In genomic region chr14:60653977-60654376, GRCm38 (mm10) we compare ENCODE assay signal across 13 mouse cellular contexts. TPM values are rescaled to one million over a fixed set of nuclear protein-coding genes. Genes with fewer than 3 reads are reported as not detected.
A peak's percentile ranks its signal among the peaks of the same experiment; 100 is the strongest.
DNase-seq lines count a peak whose midpoint lies in the region; ATAC-seq lines count a peak whose summit lies in the region.
"Had no signal": no experiment of that assay in that cellular context is flagged by ENCODE, and none has a peak within 500 bp of the region (broad histone marks: within the 10 kb centered on the region; RNA-seq: fewer than 3 reads in every experiment).

No protein-coding gene starts in this region.

- no peak overlapping the region for H3K4me2 ChIP-seq in midbrain, embryonic 13.5 days (replicated peaks)
- peak overlapping the region; percentile 52 for H3K4me2 ChIP-seq in liver, embryonic 11.5 days
- H3K4me2 ChIP-seq in stomach, embryonic 15.5 days, result no peak overlapping the region
- H3K4me2 ChIP-seq: embryonic facial prominence, embryonic 12.5 days; forebrain, embryonic 15.5 days had no signal

- H3K27ac ChIP-seq in heart, embryonic 10.5 days, result no peak overlapping the region
- no peak overlapping the region for H3K27ac ChIP-seq in midbrain, embryonic 13.5 days
- H3K27ac ChIP-seq in midbrain, embryonic 10.5 days (replicated peaks), result no peak overlapping the region
- peak overlapping the region; percentile 70 for H3K27ac ChIP-seq in liver, embryonic 11.5 days (ENCODE audit: low read depth, low read length)
- H3K27ac ChIP-seq in stomach, embryonic 15.5 days, result no peak overlapping the region
- H3K27ac ChIP-seq: embryonic facial prominence, embryonic 12.5 days had no signal

- no peaks in the 10 kb centered on the region for H3K9me3 ChIP-seq in heart, embryonic 10.5 days
- no peaks in the 10 kb centered on the region for H3K9me3 ChIP-seq in midbrain, embryonic 13.5 days
- 0 out of 2 replicates have a peak, but pooled peaks cover 4% of the 10 kb centered on the region for H3K9me3 ChIP-seq in midbrain, embryonic 10.5 days (replicated peaks)
- H3K9me3 ChIP-seq in liver, embryonic 11.5 days (ENCODE audit: control insufficient read depth, low read length), result no peaks in the 10 kb centered on the region
- no peaks in the 10 kb centered on the region for H3K9me3 ChIP-seq in stomach, embryonic 15.5 days
- H3K9me3 ChIP-seq: embryonic facial prominence, embryonic 12.5 days; forebrain, embryonic 15.5 days had no signal

- H3K9ac ChIP-seq in midbrain, embryonic 13.5 days (replicated peaks), result no peak overlapping the region
- H3K9ac ChIP-seq in liver, embryonic 11.5 days (ENCODE audit: low read depth, low read length), result peak overlapping the region; percentile 20; the same call in 1 of the 2 replicates
- no peak overlapping the region for H3K9ac ChIP-seq in stomach, embryonic 15.5 days
- H3K9ac ChIP-seq: embryonic facial prominence, embryonic 12.5 days; forebrain, embryonic 15.5 days had no signal

- peaks cover 14% of the 10 kb centered on the region for H3K4me1 ChIP-seq in heart, embryonic 10.5 days
- H3K4me1 ChIP-seq in midbrain, embryonic 13.5 days (replicated peaks), result peaks cover 29% of the 10 kb centered on the region; the same call in 1 of the 2 replicates
- peaks cover 26% of the 10 kb centered on the region for H3K4me1 ChIP-seq in midbrain, embryonic 10.5 days
- peaks cover 23% of the 10 kb centered on the region for H3K4me1 ChIP-seq in liver, embryonic 11.5 days (replicated peaks; ENCODE audit: control insufficient read depth, insufficient read depth, low read length)
- peaks cover 14% of the 10 kb centered on the region; the same call in 1 of the 2 replicates for H3K4me1 ChIP-seq in stomach, embryonic 15.5 days
- H3K4me1 ChIP-seq: embryonic facial prominence, embryonic 12.5 days had no signal

- H3K4me3 ChIP-seq in heart, embryonic 10.5 days, result no peak overlapping the region
- no peak overlapping the region for H3K4me3 ChIP-seq in midbrain, embryonic 13.5 days (replicated peaks)
- H3K4me3 ChIP-seq in midbrain, embryonic 10.5 days, result no peak overlapping the region
- H3K4me3 ChIP-seq in liver, embryonic 11.5 days (ENCODE audit: low read depth, low read length), result no peak overlapping the region
- no peak overlapping the region for H3K4me3 ChIP-seq in stomach, embryonic 15.5 days (replicated peaks)
- H3K4me3 ChIP-seq: embryonic facial prominence, embryonic 12.5 days; forebrain, embryonic 15.5 days had no signal

- DNase-seq in heart, embryonic 10.5 days (ENCODE audit: low spot score), result peak; percentile 89
- DNase-seq in heart, postnatal 36 days, result no peak
- no peak for DNase-seq in midbrain, embryonic 10.5 days (ENCODE audit: low spot score)
- peak; percentile 54 for DNase-seq in liver, embryonic 11.5 days (ENCODE audit: low spot score)
- DNase-seq in layer of hippocampus, adult 11-12 months (ENCODE audit: low spot score), result no peak
- no peak for DNase-seq in cerebellum, adult 18-20 months
- DNase-seq: left cerebral cortex, postnatal 4 days; lung, postnatal 4 days had no signal

- no peaks in the 10 kb centered on the region for H3K36me3 ChIP-seq in heart, embryonic 10.5 days
- no peaks in the 10 kb centered on the region for H3K36me3 ChIP-seq in midbrain, embryonic 13.5 days
- H3K36me3 ChIP-seq in midbrain, embryonic 10.5 days, result peaks cover 71% of the 10 kb centered on the region
- no peaks in the 10 kb centered on the region for H3K36me3 ChIP-seq in liver, embryonic 11.5 days (ENCODE audit: control insufficient read depth, insufficient read depth, low read length)
- H3K36me3 ChIP-seq in stomach, embryonic 15.5 days, result no peaks in the 10 kb centered on the region
- H3K36me3 ChIP-seq: embryonic facial prominence, embryonic 12.5 days; forebrain, embryonic 15.5 days; G1E had no signal

- ATAC-seq in midbrain, embryonic 13.5 days, result peak; percentile 63
- ATAC-seq in liver, embryonic 11.5 days (replicated peaks; ENCODE audit: low FRiP score), result peak; percentile 99
- ATAC-seq in stomach, embryonic 15.5 days (ENCODE audit: insufficient read depth, low FRiP score, low read depth), result peak; percentile 96

- intact Hi-C loops in heart, postnatal 36 days (cut with DNase I), result no loop called here

- 37% methylated on average over 5 of the region's 5 CpGs for WGBS in heart, embryonic 10.5 days
- WGBS in midbrain, embryonic 13.5 days, result 71% methylated on average over 5 of the region's 5 CpGs
- 91% methylated on average over 5 of the region's 5 CpGs for WGBS in midbrain, embryonic 10.5 days
- 33% methylated on average over 5 of the region's 5 CpGs for WGBS in liver, embryonic 11.5 days
- WGBS in stomach, embryonic 15.5 days, result 69% methylated on average over 5 of the region's 5 CpGs

- H3K27me3 ChIP-seq in heart, embryonic 10.5 days (ENCODE audit: insufficient read depth, poor library complexity, severe bottlenecking), result no peaks in the 10 kb centered on the region
- H3K27me3 ChIP-seq in midbrain, embryonic 13.5 days, result no peaks in the 10 kb centered on the region
- no peaks in the 10 kb centered on the region for H3K27me3 ChIP-seq in midbrain, embryonic 10.5 days (ENCODE audit: low read depth, poor library complexity, severe bottlenecking)
- no peaks in the 10 kb centered on the region for H3K27me3 ChIP-seq in liver, embryonic 11.5 days (replicated peaks; ENCODE audit: control insufficient read depth, insufficient read depth, low read length)
- no peaks in the 10 kb centered on the region for H3K27me3 ChIP-seq in stomach, embryonic 15.5 days (replicated peaks)
- H3K27me3 ChIP-seq: embryonic facial prominence, embryonic 12.5 days; forebrain, embryonic 15.5 days had no signal

RNA-seq across cellular contexts. Expression of gene Spata13, which starts 20.2 kb away (rescaled TPM):
- polyA plus RNA-seq in heart, embryonic 10.5 days (2016; fragmentation: Nextera tagmentation; extraction: Ambion mirVana), result 21.2 and 24.7 TPM in 2 replicates
- 10 to 100 TPM; 13.5 to 16.4 TPM for total RNA-seq in heart, postnatal 36 days (2021)
- polyA plus RNA-seq in midbrain, embryonic 13.5 days (2015; fragmentation: Nextera tagmentation; extraction: Ambion mirVana), result 41.3 and 47.4 TPM in 2 replicates
- polyA plus RNA-seq in midbrain, embryonic 10.5 days (2016; fragmentation: Nextera tagmentation; extraction: Ambion mirVana), result 67.9 and 70.0 TPM in 2 replicates
- 14.0 and 16.1 TPM in 2 replicates for polyA plus RNA-seq in liver, embryonic 11.5 days (2014; fragmentation: Nextera tagmentation; extraction: Ambion mirVana)
- polyA plus RNA-seq in stomach, embryonic 15.5 days (2015; fragmentation: Nextera tagmentation; extraction: Ambion mirVana), result 21.5 and 28.6 TPM in 2 replicates

Comparison
In these comparisons a context has a peak if more than half of its experiments do, and no peak if none do; other contexts are left out.
1. DNase-seq: peak in heart, embryonic 10.5 days (single experiment) and liver, embryonic 11.5 days (single experiment); none in heart, postnatal 36 days (0 of 2), midbrain, embryonic 10.5 days (single experiment), layer of hippocampus, adult 11-12 months (single experiment) and cerebellum, adult 18-20 months (0 of 2).
2. Peak in every context shown above with its lines, with median percentiles within 50 percentile points of each other: ATAC-seq.